Mouse (Mus musculus): ENCODE data around the gene Lrch1.

Gene Lrch1

DNA sequence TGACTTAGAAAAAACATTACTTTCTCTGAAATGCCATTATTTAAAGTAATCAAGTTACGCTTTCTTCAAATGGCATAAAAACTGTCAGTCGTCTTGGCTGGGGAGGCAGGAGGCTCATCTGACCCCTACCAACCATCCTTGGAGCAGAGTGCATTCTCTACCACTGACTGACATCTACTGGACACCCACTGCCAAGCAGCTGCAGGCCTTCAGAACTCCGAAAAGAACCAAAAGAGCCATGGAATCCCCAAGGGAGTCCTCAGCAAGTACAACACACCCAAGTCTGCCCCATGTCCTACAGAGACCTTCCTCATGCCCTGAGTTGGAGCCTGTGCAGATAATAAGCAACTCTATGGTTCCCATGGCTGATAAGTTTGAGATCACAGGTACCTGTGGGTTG lies 224.1 kb downstream of the Lrch1 start:
- no peak for DNase-seq (ENCODE audit: low spot score)

DNA sequence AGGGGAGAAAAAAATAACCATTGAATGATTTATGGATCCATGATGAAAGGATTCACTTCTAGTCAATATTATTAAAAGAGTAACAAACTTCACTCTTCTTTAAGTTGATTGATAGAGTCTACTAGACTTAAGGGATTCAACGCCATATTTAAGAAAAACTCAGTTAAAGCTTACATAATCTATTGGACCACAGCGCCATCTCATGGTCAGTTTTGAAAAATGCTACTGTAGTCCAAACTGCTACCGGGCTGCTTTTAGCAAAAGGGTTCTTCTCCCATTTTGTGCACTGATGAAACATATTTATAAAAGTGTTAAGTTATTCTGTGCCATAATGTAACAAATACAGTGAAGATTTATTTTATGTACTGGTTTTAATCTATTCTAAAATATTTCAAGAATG lies 238.6 kb downstream of the Lrch1 start:
- DNase-seq (ENCODE audit: low spot score): peak; percentile 75
